Comparison of ENCODE assay signal across 10 mouse cellular contexts in the genomic region with DNA sequence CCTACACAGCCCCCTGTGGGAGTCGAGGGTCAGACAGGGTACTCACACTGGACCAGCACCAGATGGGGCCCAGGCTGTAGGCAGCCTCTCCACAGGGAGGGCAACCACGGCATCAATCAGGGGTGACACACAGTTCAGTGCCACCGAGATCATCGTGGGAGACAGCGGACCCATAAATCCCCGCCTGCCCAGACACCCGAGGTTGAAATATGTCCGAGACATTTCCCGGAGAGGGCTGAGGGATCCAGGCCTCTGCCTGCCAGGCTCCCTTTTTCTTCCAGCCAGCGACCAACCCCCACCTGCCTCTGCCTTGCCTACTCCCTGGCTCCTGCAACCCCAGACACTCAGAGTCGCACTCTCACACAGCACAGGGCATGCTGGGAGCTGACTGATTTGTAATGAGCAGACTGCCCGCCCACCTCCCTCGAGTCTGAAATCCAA. TPM values are rescaled to one million over a fixed set of nuclear protein-coding genes. Genes with fewer than 3 reads are reported as not detected.
A peak's percentile ranks its signal among the peaks of the same experiment; 100 is the strongest.
DNase-seq lines count a peak whose midpoint lies in the region; ATAC-seq and TF ChIP-seq lines count a peak whose summit lies in the region.
"Had no signal": no experiment of that assay in that cellular context is flagged by ENCODE, and none has a peak within 500 bp of the region (broad histone marks: within the 10 kb centered on the region; RNA-seq: fewer than 3 reads in every experiment).

No protein-coding gene starts in this region.

- TF ChIP-seq EP300 in liver, postnatal 0 days (IDR thresholded peaks at IDR 0.05; ENCODE audit: low read depth) = no peak

- H3K9ac ChIP-seq in liver, postnatal 0 days (replicated peaks) = no peak overlapping the region
- H3K9ac ChIP-seq in hindbrain, embryonic 12.5 days = peak overlapping the region; percentile 24; the same call in 1 of the 2 replicates
- 0 out of 2 replicates have a peak overlapping the region, but pooled peaks have one; percentile 2 for H3K9ac ChIP-seq in neural tube, embryonic 12.5 days

- H3K4me2 ChIP-seq in liver, postnatal 0 days (ENCODE audit: low read depth, low read length) = no peak overlapping the region
- 0 out of 2 replicates have a peak overlapping the region, but pooled peaks have one; percentile 19 for H3K4me2 ChIP-seq in hindbrain, embryonic 12.5 days (replicated peaks)
- peak overlapping the region; percentile 37 for H3K4me2 ChIP-seq in neural tube, embryonic 12.5 days (replicated peaks)

- no peaks in the 10 kb centered on the region for H3K9me3 ChIP-seq in liver, postnatal 0 days (ENCODE audit: low read length)
- H3K9me3 ChIP-seq in hindbrain, embryonic 12.5 days (replicated peaks) = no peaks in the 10 kb centered on the region
- no peaks in the 10 kb centered on the region for H3K9me3 ChIP-seq in neural tube, embryonic 12.5 days

- ATAC-seq in liver, postnatal 0 days = no peak
- peak; percentile 74 for ATAC-seq in hindbrain, embryonic 12.5 days (ENCODE audit: low FRiP score)
- peak; percentile 84 for ATAC-seq in neural tube, embryonic 12.5 days (ENCODE audit: low FRiP score, low read depth)

- 62% methylated on average over 13 of the region's 13 CpGs for WGBS in liver, postnatal 0 days (ENCODE audit: insufficient replicate concordance)
- WGBS in hindbrain, embryonic 12.5 days = 25% methylated on average over 13 of the region's 13 CpGs
- WGBS in neural tube, embryonic 12.5 days = 9% methylated on average over 13 of the region's 13 CpGs

- H3K27me3 ChIP-seq in liver, postnatal 0 days (ENCODE audit: insufficient read depth, low read length) = no peaks in the 10 kb centered on the region
- no peaks in the 10 kb centered on the region; the same call in 1 of the 2 replicates for H3K27me3 ChIP-seq in hindbrain, embryonic 12.5 days
- no peaks in the 10 kb centered on the region for H3K27me3 ChIP-seq in neural tube, embryonic 12.5 days (replicated peaks)

- TF ChIP-seq CTCF in liver, postnatal 0 days (IDR thresholded peaks at IDR 0.05; ENCODE audit: low read depth) = no peak

- no peaks in the 10 kb centered on the region for H3K4me1 ChIP-seq in liver, postnatal 0 days (ENCODE audit: insufficient read depth)
- peaks cover 17% of the 10 kb centered on the region for H3K4me1 ChIP-seq in hindbrain, embryonic 12.5 days
- H3K4me1 ChIP-seq in neural tube, embryonic 12.5 days = peaks cover 22% of the 10 kb centered on the region

- DNase-seq in adrenal gland, adult (ENCODE audit: inconsistent age in 2 of 2, low spot score in 1 of 2) = peak; percentile 45 to 70
- no peak for DNase-seq in adrenal gland, postnatal 4 days (ENCODE audit: low spot score in 2 of 2)
- peak; percentile 33 for DNase-seq in liver
- DNase-seq in liver, postnatal 0 days = no peak
- no peak for DNase-seq in cerebellum, postnatal 4 days (ENCODE audit: low spot score in 2 of 2)
- no peak for DNase-seq in gastrocnemius, postnatal 4 days (ENCODE audit: low spot score in 2 of 2)

- H3K36me3 ChIP-seq in liver, postnatal 0 days (replicated peaks; ENCODE audit: insufficient read depth, low read length) = no peaks in the 10 kb centered on the region
- H3K36me3 ChIP-seq in hindbrain, embryonic 12.5 days = no peaks in the 10 kb centered on the region
- no peaks in the 10 kb centered on the region for H3K36me3 ChIP-seq in neural tube, embryonic 12.5 days

- H3K27ac ChIP-seq in liver, postnatal 0 days (ENCODE audit: low read depth) = no peak overlapping the region
- peak overlapping the region; percentile 70 for H3K27ac ChIP-seq in hindbrain, embryonic 12.5 days
- peak overlapping the region; percentile 70 for H3K27ac ChIP-seq in neural tube, embryonic 12.5 days
- H3K27ac ChIP-seq: macrophage had no signal

- H3K4me3 ChIP-seq in liver, postnatal 0 days (ENCODE audit: low read depth, low read length) = no peak overlapping the region
- no peak overlapping the region for H3K4me3 ChIP-seq in hindbrain, embryonic 12.5 days
- H3K4me3 ChIP-seq in neural tube, embryonic 12.5 days = no peak overlapping the region

RNA-seq across cellular contexts. Expression of gene Cdcp2, which starts 11.6 kb away (rescaled TPM):
- total RNA-seq in adrenal gland, postnatal 4 days (2021) = under 1 TPM in 1 of 2 experiments, not detected in 1; 0.14 TPM
- polyA plus RNA-seq in liver, postnatal 0 days (2015; fragmentation: Nextera tagmentation; extraction: Ambion mirVana) = not detected in 2 replicates
- polyA plus RNA-seq in hindbrain, embryonic 12.5 days (2016; fragmentation: Nextera tagmentation; extraction: Ambion mirVana) = 0.10 TPM in 1 of 2 replicates, not detected in the other
- polyA plus RNA-seq in neural tube, embryonic 12.5 days (2016; fragmentation: Nextera tagmentation; extraction: Ambion mirVana) = 0.34 and 0.37 TPM in 2 replicates
- not detected for total RNA-seq in gastrocnemius, postnatal 4 days (2021)
- polyA plus RNA-seq: cortical plate, adult 2 months; macrophage had no signal

RNA-seq across cellular contexts. Expression of gene Cyb5rl, which starts 41.5 kb away (rescaled TPM):
- total RNA-seq in adrenal gland, postnatal 4 days (2021) = 10 to 100 TPM; 20.1 to 21.1 TPM
- 2.8 and 3.1 TPM in 2 replicates for polyA plus RNA-seq in liver, postnatal 0 days (2015; fragmentation: Nextera tagmentation; extraction: Ambion mirVana)
- polyA plus RNA-seq in hindbrain, embryonic 12.5 days (2016; fragmentation: Nextera tagmentation; extraction: Ambion mirVana) = 4.1 and 4.5 TPM in 2 replicates
- polyA plus RNA-seq in neural tube, embryonic 12.5 days (2016; fragmentation: Nextera tagmentation; extraction: Ambion mirVana) = 4.3 and 5.2 TPM in 2 replicates
- 10 to 100 TPM; 16.2 to 21.5 TPM for total RNA-seq in gastrocnemius, postnatal 4 days (2021)

RNA-seq across cellular contexts. Expression of gene Mrpl37, which starts 41.6 kb away (rescaled TPM):
- 100 to 1,000 TPM; 104 to 108 TPM for total RNA-seq in adrenal gland, postnatal 4 days (2021)
- 36.2 and 38.6 TPM in 2 replicates for polyA plus RNA-seq in liver, postnatal 0 days (2015; fragmentation: Nextera tagmentation; extraction: Ambion mirVana)
- polyA plus RNA-seq in hindbrain, embryonic 12.5 days (2016; fragmentation: Nextera tagmentation; extraction: Ambion mirVana) = 78.0 and 80.8 TPM in 2 replicates
- polyA plus RNA-seq in neural tube, embryonic 12.5 days (2016; fragmentation: Nextera tagmentation; extraction: Ambion mirVana) = 94.2 and 95.4 TPM in 2 replicates
- total RNA-seq in gastrocnemius, postnatal 4 days (2021) = 10 to 100 TPM; 69.2 to 76.8 TPM

Comparison
In these comparisons a context has a peak if more than half of its experiments do, and no peak if none do; other contexts are left out.
1. DNase-seq: peak in adrenal gland, adult (2 of 2) and liver (single experiment); none in adrenal gland, postnatal 4 days (0 of 2), liver, postnatal 0 days (single experiment), cerebellum, postnatal 4 days (0 of 2) and gastrocnemius, postnatal 4 days (0 of 2).